Comparison of ENCODE assay signal across 8 mouse cellular contexts in genomic region chr5:69556628-69557403, GRCm38 (mm10). TPM values are rescaled to one million over a fixed set of nuclear protein-coding genes. Genes with fewer than 3 reads are reported as not detected.
A peak's percentile ranks its signal among the peaks of the same experiment; 100 is the strongest.
DNase-seq lines count a peak whose midpoint lies in the region; ATAC-seq and TF ChIP-seq lines count a peak whose summit lies in the region.

TSS of gene Guf1 (plus strand) at chr5:69556923.

- DNase-seq in MEL-GATA-1-ER (ENCODE audit: extremely low read depth, low read depth) = peak; percentile 44
- peak; percentile 97 for DNase-seq in cerebellum, adult 8-10 months
- peak; percentile 96 for DNase-seq in hindbrain, embryonic 10.5 days (ENCODE audit: low spot score)
- peak; percentile 94 for DNase-seq in layer of hippocampus, adult 9-11 months
- peak; percentile 93 for DNase-seq in lung, postnatal 0 days (ENCODE audit: low spot score)
- peak; percentile 96 for DNase-seq in ovary, postnatal 14 days (ENCODE audit: low spot score)
- peak; percentile 95 for DNase-seq in thymus, postnatal 14 days

- H3K4me2 ChIP-seq in lung, postnatal 0 days (replicated peaks; ENCODE audit: low read depth, low read length) = peak within 1 kb of the TSS; percentile 83

- H3K27ac ChIP-seq in hindbrain, embryonic 10.5 days = peak within 1 kb of the TSS; percentile 99
- H3K27ac ChIP-seq in lung, postnatal 0 days (ENCODE audit: low read length) = peak within 1 kb of the TSS; percentile 84

- peak; percentile 92 for ATAC-seq in frontal cortex, adult (ENCODE audit: low TSS enrichment)
- peak; percentile 98 for ATAC-seq in lung, postnatal 0 days

- H3K27me3 ChIP-seq in hindbrain, embryonic 10.5 days (ENCODE audit: insufficient read depth, poor library complexity, severe bottlenecking) = no peaks in the 10 kb centered on the region
- H3K27me3 ChIP-seq in lung, postnatal 0 days (replicated peaks; ENCODE audit: insufficient read depth, low read length) = no peaks in the 10 kb centered on the region

- peak; percentile 54 for TF ChIP-seq CTCF in lung, postnatal 0 days (IDR thresholded peaks at IDR 0.05)

- peak within 1 kb of the TSS; percentile 88 for H3K4me3 ChIP-seq in hindbrain, embryonic 10.5 days
- peak within 1 kb of the TSS; percentile 100 for H3K4me3 ChIP-seq in lung, postnatal 0 days (ENCODE audit: low read depth, low read length)

- H3K36me3 ChIP-seq in hindbrain, embryonic 10.5 days = peaks cover 28% of the 10 kb centered on the region
- H3K36me3 ChIP-seq in lung, postnatal 0 days (ENCODE audit: insufficient read depth, low read length) = no peaks in the 10 kb centered on the region

- WGBS in hindbrain, embryonic 10.5 days = 1% methylated on average over 72 of the region's 72 CpGs
- under 1% methylated on average over 70 of the region's 72 CpGs for WGBS in lung, postnatal 0 days

- H3K9ac ChIP-seq in lung, postnatal 0 days (replicated peaks; ENCODE audit: low read depth) = peak within 1 kb of the TSS; percentile 95

- no peak for TF ChIP-seq EP300 in lung, postnatal 0 days (IDR thresholded peaks at IDR 0.05)

- H3K4me1 ChIP-seq in hindbrain, embryonic 10.5 days (replicated peaks) = peaks cover 8% of the 10 kb centered on the region
- H3K4me1 ChIP-seq in lung, postnatal 0 days (ENCODE audit: insufficient read depth, low read depth, low read length) = no peaks in the 10 kb centered on the region

- no peaks in the 10 kb centered on the region for H3K9me3 ChIP-seq in hindbrain, embryonic 10.5 days
- no peaks in the 10 kb centered on the region for H3K9me3 ChIP-seq in lung, postnatal 0 days (ENCODE audit: low read length)

RNA-seq across cellular contexts. Expression of gene Guf1, which starts in this region (rescaled TPM):
- 37.9 and 43.6 TPM in 2 replicates for polyA plus RNA-seq in hindbrain, embryonic 10.5 days (2016; fragmentation: Nextera tagmentation; extraction: Ambion mirVana)
- polyA plus RNA-seq in lung, postnatal 0 days (2015; fragmentation: Nextera tagmentation; extraction: Ambion mirVana) = 16.2 and 18.1 TPM in 2 replicates

Comparison
In these comparisons a context has a peak if more than half of its experiments do, and no peak if none do; other contexts are left out.
1. Peak in every context shown above with its lines: DNase-seq, ATAC-seq, H3K4me3 ChIP-seq and H3K27ac ChIP-seq.
2. DNase-seq: peak in every context shown above with its lines; median percentile 97 in cerebellum, adult 8-10 months; 96 in hindbrain, embryonic 10.5 days; 96 in ovary, postnatal 14 days; 95 in thymus, postnatal 14 days; 94 in layer of hippocampus, adult 9-11 months; 93 in lung, postnatal 0 days; 44 in MEL-GATA-1-ER.